Mouse (Mus musculus) embryonic facial prominence, embryonic 11.5 days (tissue): ENCODE results near the gene Kif26b. TPM values are rescaled to one million over a fixed set of nuclear protein-coding genes. Genes with fewer than 3 reads are reported as not detected.

ENCODE experiments used
- ATAC-seq: fragments of 200-750 bp; cut with Nextera tagmentation; replicated peaks from 2 replicates; pipeline ENCODE4 v1.8.0; 2017; ENCODE audit warnings: low read depth; ENCODE audit not compliant: insufficient number of reproducible peaks, low FRiP score, low TSS enrichment
- DNase-seq: peaks from one replicate; pipeline ENCODE4 v3.0.0-alpha.2; 2015; ENCODE audit warnings: low spot score
- H3K27ac ChIP-seq: fragments of 300-500 bp; sonication (generic); replicated peaks from 2 replicates; pipeline ENCODE4 v1.5.1; 2014; ENCODE audit warnings: mild to moderate bottlenecking, low read depth, low read length, control low read depth
- H3K27me3 ChIP-seq: fragments of 300-500 bp; sonication (generic); 2 replicates; pipeline ENCODE4 v1.6.1; 2014; ENCODE audit warnings: mild to moderate bottlenecking, low read length, moderate library complexity, mixed read lengths; ENCODE audit not compliant: control insufficient read depth, insufficient read depth
- H3K36me3 ChIP-seq: fragments of 300-500 bp; sonication (generic); replicated peaks from 2 replicates; pipeline ENCODE4 v1.6.1; 2014; ENCODE audit warnings: low read depth, mild to moderate bottlenecking, low read length, moderate library complexity, mixed read lengths; ENCODE audit not compliant: control insufficient read depth, insufficient read depth
- H3K4me1 ChIP-seq: fragments of 300-500 bp; sonication (generic); 2 replicates; pipeline ENCODE4 v1.6.1; 2014; ENCODE audit warnings: low read length, mixed read lengths; ENCODE audit not compliant: control insufficient read depth, insufficient read depth
- H3K4me2 ChIP-seq: fragments of 300-500 bp; sonication (generic); 2 replicates; pipeline ENCODE4 v1.6.1; 2014; ENCODE audit warnings: low read depth, mild to moderate bottlenecking, control low read depth, low read length, moderate library complexity
- H3K4me3 ChIP-seq: fragments of 300-500 bp; sonication (generic); 2 replicates; pipeline ENCODE4 v1.5.1; 2014; ENCODE audit warnings: low read depth, low read length, control low read depth
- H3K9ac ChIP-seq: fragments of 300-500 bp; sonication (generic); replicated peaks from 2 replicates; pipeline ENCODE4 v1.6.1; 2014; ENCODE audit warnings: mild to moderate bottlenecking, control low read depth, low read length
- H3K9me3 ChIP-seq: fragments of 300-500 bp; sonication (generic); replicated peaks from 2 replicates; pipeline ENCODE4 v1.6.1; 2016; ENCODE audit warnings: mild to moderate bottlenecking, low read length, inconsistent platforms, mixed read lengths; ENCODE audit not compliant: control insufficient read depth
- WGBS: fragments of 180-500 bp; shearing (Covaris S2); extraction: QIAGEN DNeasy Blood & Tissue Kit; methylation state at CpG from one replicate; pipeline ENCODE4 v1.1.7; 2014; 5-methylcytosine and 5-hydroxymethylcytosine counted together
- polyA plus RNA-seq: library from polyadenylated mRNA; unstranded; fragments of >200 nt; fragmentation: Nextera tagmentation; extraction: Ambion mirVana; gene quantifications from 2 replicates; pipeline ENCODE4 v1.2.1, GENCODE M21; 2014

Kif26b gene
- polyA plus RNA-seq, 1 experiment from 2014 or later, result 12.3 TPM

DNA sequence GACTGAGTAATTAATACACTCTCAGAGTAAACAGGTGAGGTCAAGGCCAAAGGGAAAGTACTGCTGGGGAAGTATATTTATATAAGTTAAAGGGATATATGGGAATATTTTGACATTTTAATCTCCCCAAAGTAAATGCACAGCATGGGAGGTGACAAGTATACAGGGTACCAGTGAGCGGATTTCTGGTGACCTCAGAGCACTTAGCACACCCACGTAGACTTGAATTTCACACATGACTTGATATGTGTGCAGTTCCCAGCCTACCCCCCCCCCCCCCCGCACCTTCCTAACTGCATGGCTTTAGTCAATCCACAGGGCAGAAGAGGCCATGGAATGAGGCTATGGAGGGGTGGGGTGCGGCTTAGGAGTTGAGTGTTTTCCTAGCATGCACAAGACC is 35.9 kb downstream of the Kif26b start:
- no peaks in the 10 kb centered on the region; the same call in 1 of the 2 replicates for H3K4me1 ChIP-seq
- no peak overlapping the region for H3K9ac ChIP-seq
- H3K36me3 ChIP-seq, result no peaks in the 10 kb centered on the region
- 62% methylated on average over 4 of the region's 4 CpGs for WGBS
- ATAC-seq, result no peak; the same call in 1 of the 2 replicates
- DNase-seq, result no peak
- H3K4me3 ChIP-seq, result no peak overlapping the region
- H3K9me3 ChIP-seq, result no peaks in the 10 kb centered on the region
- H3K27ac ChIP-seq, result no peak overlapping the region
- H3K27me3 ChIP-seq, result no peaks in the 10 kb centered on the region
- no peak overlapping the region for H3K4me2 ChIP-seq

DNA sequence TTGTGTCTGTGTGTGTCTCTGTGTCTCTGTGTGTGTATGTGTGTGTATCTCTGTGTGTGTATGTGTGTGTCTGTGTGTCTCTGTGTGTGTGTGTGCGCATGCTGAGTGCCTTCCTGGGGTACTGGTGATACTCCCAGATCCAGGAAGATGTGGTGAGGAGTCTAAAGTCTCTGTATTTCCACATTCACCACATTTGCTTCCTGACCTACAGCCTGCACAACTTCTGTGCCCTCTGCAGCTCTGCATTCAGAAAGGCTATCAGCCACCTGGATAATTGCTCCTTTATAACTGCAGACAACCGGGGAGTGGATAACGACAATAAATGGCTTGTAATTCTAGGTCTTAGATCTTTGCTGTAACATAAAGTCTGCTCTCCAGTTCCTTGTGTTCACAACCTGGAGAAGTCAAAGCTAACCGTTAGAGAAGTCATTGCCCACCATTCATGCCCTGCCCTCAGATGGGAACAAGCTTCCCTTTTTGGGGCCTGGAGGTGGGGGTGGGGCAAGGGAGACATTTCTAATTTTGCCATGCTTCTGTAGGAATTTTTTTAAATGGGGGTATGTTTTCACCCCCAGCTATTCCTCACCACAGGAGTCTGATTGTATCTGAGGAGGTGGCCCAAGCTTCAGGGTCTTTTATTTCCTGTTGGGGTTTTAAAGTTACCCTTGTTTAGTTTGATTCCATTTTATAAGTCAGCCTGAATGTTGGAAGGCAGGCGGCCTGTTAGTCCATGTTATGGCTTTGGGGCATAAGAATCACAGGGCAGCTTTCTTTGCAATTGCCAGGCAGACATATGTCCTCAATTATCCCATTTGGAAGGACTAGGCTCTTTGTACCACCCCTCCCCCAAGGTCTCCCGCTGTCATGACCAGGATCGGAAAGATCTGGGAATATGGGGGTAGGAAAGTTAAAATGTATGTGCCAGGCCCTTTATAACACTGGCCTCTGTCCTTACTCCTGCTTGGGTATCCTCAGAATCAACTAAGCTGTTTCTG is 39.9 kb downstream of the Kif26b start:
- Histone ChIP-seq H3K4me2 (no peak overlapping the region), H3K27me3 (no peaks in the 10 kb centered on the region), H3K27ac (peak overlapping the region; percentile 53), H3K4me3 (no peak overlapping the region), H3K36me3 (no peaks in the 10 kb centered on the region), H3K9me3 (no peaks in the 10 kb centered on the region), H3K4me1 (peaks cover 9% of the 10 kb centered on the region), H3K9ac (no peak overlapping the region)
- peak; percentile 27; the same call in 1 of the 2 replicates for ATAC-seq
- DNase-seq, result peak; percentile 87
- 19% methylated on average over 7 of the region's 7 CpGs for WGBS

DNA sequence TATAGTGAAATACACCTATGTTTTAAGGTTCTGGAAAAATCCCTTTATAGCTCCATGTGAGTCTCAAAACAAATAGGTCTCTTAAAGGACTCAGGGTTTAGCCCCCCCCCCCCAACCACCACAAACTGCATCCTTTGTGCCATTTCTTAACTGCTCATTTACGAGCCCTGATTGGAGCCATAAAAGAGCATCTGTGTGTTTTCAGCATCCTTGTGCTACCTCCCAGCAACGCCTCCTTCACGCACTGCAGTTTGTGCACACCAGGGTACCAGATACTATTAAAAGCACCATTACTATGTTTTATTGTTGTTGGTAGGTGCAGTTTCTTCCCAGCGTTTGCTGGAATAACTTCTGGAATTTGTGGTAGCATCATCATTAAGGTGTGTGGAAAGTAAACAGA is 42.1 kb downstream of the Kif26b start:
- DNase-seq, result no peak
- 62% methylated on average over 4 of the region's 4 CpGs for WGBS
- H3K4me3 ChIP-seq, result no peak overlapping the region
- H3K4me2 ChIP-seq, result no peak overlapping the region
- no peaks in the 10 kb centered on the region for H3K36me3 ChIP-seq
- H3K9me3 ChIP-seq, result no peaks in the 10 kb centered on the region; the same call in 1 of the 2 replicates
- ATAC-seq, result no peak
- H3K27me3 ChIP-seq, result no peaks in the 10 kb centered on the region
- no peak overlapping the region for H3K27ac ChIP-seq
- no peak overlapping the region for H3K9ac ChIP-seq
- peaks cover 9% of the 10 kb centered on the region for H3K4me1 ChIP-seq

DNA sequence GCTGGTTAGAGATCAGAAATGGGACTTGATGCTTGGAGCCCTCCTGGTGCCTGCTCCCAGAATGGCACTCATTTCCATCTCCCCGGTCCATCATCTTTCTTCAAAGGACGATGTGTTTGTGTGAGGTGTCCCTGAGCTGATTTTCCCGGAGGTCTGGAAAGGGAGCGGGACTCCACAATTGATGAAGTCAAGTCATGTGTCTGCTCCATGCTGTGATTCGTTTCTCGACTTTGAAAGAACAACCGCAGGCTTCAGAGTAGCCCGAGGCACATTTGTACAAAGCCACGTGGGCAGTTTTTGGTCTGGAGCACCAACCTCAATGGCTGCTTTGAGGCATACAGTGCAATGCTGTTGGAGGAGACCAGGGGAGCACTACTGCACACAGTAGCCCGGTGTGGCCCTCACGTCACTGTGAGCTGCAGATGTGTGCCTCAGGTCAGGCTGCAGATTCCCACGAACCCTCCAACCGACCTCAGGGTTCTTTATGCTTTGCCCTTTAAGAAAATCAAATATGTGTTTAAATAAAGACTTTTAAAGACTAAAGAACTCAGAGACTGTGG is 43.0 kb downstream of the Kif26b start:
- Histone ChIP-seq H3K27ac (no peak overlapping the region), H3K9ac (no peak overlapping the region), H3K27me3 (no peaks in the 10 kb centered on the region), H3K4me1 (peaks cover 9% of the 10 kb centered on the region), H3K36me3 (no peaks in the 10 kb centered on the region), H3K9me3 (no peaks in the 10 kb centered on the region; the same call in 1 of the 2 replicates), H3K4me2 (no peak overlapping the region), H3K4me3 (no peak overlapping the region)
- WGBS, result 22% methylated on average over 13 of the region's 13 CpGs
- DNase-seq (peak; percentile 37), ATAC-seq (0 out of 2 replicates have a peak, but pooled peaks have one; percentile 41)

DNA sequence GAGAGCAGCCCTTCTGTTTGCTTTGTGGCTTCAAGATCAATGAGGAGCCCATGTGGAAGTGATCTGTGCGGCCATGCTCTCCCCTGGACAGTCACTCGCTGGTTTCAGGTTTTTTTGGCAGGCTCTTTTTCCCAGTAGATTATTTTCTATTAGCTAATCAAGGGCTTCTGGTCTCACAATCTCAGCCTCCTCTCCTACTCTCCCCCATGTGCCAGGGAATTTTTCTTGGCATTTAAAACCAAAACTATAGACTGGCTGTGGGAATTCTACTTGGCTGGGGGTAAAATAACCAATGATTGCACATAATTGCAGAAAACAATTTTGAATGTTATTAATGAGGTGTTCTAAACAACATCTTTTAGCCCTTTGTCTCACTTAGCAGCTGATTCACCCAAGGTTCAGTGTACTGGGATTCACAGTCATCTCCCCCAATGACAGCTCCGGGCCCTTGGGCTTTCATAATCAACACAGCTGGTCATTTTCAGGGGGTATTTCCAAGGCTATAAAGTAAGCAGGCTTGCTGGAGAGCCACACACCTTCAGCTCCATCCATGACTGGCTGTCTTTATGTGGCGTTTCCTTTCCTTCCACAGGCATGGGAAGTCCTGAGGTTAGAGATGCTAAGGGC is 44.6 kb downstream of the Kif26b start:
- 44% methylated on average over 4 of the region's 4 CpGs for WGBS
- peak; percentile 59 for DNase-seq
- ATAC-seq, result no peak
- H3K9me3 ChIP-seq, result no peaks in the 10 kb centered on the region; the same call in 1 of the 2 replicates
- no peak overlapping the region for H3K4me2 ChIP-seq
- H3K27me3 ChIP-seq, result no peaks in the 10 kb centered on the region
- no peak overlapping the region for H3K4me3 ChIP-seq
- no peak overlapping the region for H3K9ac ChIP-seq
- H3K27ac ChIP-seq, result no peak overlapping the region
- H3K4me1 ChIP-seq, result peaks cover 9% of the 10 kb centered on the region
- no peaks in the 10 kb centered on the region for H3K36me3 ChIP-seq

DNA sequence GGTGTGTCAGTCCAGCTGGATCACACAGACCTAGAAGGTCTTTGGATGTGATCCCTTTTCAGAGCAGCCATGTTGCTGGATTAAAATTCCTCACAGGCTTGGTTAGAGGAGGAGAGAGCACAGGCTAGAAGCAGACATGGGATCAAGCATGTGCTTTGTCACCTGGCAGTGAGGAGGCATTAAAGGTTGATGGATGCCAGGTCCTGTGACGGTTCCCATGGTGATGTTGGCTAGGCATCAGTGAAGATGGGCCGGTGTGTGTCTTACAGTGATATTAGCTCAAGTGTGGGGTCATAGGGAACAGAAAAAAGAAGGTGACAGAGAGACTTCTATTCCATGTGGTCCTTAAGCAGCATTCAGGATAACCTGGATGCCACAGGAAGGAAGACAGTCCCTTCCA is 46.8 kb downstream of the Kif26b start:
- Histone ChIP-seq H3K9ac (no peak overlapping the region), H3K9me3 (no peaks in the 10 kb centered on the region; the same call in 1 of the 2 replicates), H3K4me3 (no peak overlapping the region), H3K4me1 (peaks cover 7% of the 10 kb centered on the region), H3K4me2 (no peak overlapping the region), H3K27ac (no peak overlapping the region), H3K27me3 (no peaks in the 10 kb centered on the region), H3K36me3 (no peaks in the 10 kb centered on the region)
- ATAC-seq, result no peak
- 90% methylated on average over 2 of the region's 2 CpGs for WGBS
- no peak for DNase-seq

DNA sequence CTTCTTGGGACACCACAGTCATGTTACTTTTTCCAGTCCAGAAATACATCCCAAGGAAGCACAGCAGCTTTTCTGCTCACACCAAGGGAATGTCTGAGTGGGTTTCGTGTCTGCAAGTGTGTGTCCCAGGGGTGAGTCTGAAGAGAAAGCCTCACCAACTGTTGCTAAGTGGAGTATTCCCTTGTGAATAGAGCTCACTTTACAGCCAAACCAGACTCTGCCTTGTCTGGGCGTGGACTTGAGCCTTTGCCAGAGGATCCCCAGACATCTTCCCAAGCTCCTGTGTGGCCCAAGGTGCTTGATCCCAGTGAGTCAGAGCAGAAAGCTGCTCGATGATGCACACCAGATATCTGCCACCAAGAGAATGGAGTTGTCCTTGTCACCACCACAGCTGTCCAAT is 48.0 kb downstream of the Kif26b start:
- Histone ChIP-seq H3K27me3 (no peaks in the 10 kb centered on the region), H3K4me2 (no peak overlapping the region), H3K9me3 (no peaks in the 10 kb centered on the region; the same call in 1 of the 2 replicates), H3K36me3 (no peaks in the 10 kb centered on the region), H3K27ac (no peak overlapping the region), H3K9ac (no peak overlapping the region), H3K4me1 (peaks cover 2% of the 10 kb centered on the region), H3K4me3 (no peak overlapping the region)
- DNase-seq (no peak), ATAC-seq (no peak)
- 83% methylated on average over 3 of the region's 3 CpGs for WGBS
